24 mouse cellular contexts compared by ENCODE assay signal in genomic region chr15:78278308-78278707, GRCm38 (mm10).
"Had no signal": no experiment of that assay in that cellular context is flagged by ENCODE, and none has a peak within 500 bp of the region (broad histone marks: within the 10 kb centered on the region; RNA-seq: fewer than 3 reads in every experiment).

No protein-coding gene starts in this region.

- H3K4me3 ChIP-seq: limb, embryonic 10.5 days; limb, embryonic 13.5 days; liver, embryonic 12.5 days; liver, embryonic 15.5 days; lung, embryonic 15.5 days; megakaryocyte, embryonic 14.5 days; midbrain, embryonic 10.5 days; midbrain, embryonic 13.5 days; neural tube, embryonic 12.5 days; neural tube, embryonic 15.5 days had no signal

- H3K36me3 ChIP-seq: limb, embryonic 10.5 days; limb, embryonic 13.5 days; liver, embryonic 12.5 days; liver, embryonic 15.5 days; lung, embryonic 15.5 days; midbrain, embryonic 10.5 days; midbrain, embryonic 13.5 days; neural tube, embryonic 12.5 days; neural tube, embryonic 15.5 days had no signal

- ATAC-seq: liver, embryonic 12.5 days; midbrain, embryonic 13.5 days had no signal

- H3K27me3 ChIP-seq: limb, embryonic 13.5 days; lung, embryonic 15.5 days; midbrain, embryonic 13.5 days; neural tube, embryonic 12.5 days; neural tube, embryonic 15.5 days had no signal

- DNase-seq: kidney, adult 8-10 months; kidney, postnatal 14 days; kidney, postnatal 4 days; layer of hippocampus, adult 9-11 months; liver; lung, adult 18-20 months; lung, postnatal 10 days; lung, postnatal 4 days; right cerebral cortex, adult 18-20 months; right cerebral cortex, postnatal 14 days; right cerebral cortex, postnatal 4 days; thymus, adult 2 months; thymus, postnatal 14 days; thymus, postnatal 4 days had no signal
